Mouse (Mus musculus): ENCODE measurements around the gene Fip1l1.

GRCm38 (mm10) chr5:74492705-74493104, 42.5 kb upstream of the Fip1l1 start:
- no peak for TF ChIP-seq CTCF (IDR thresholded peaks at IDR 0.05; ENCODE audit: low read depth, low read length)
- TF ChIP-seq POLR2A (IDR thresholded peaks at IDR 0.05; ENCODE audit: insufficient read depth, low read length) = no peak
